Mouse (Mus musculus): Measurements from ENCODE around the gene Prkci. TPM values are rescaled to one million over a fixed set of nuclear protein-coding genes. Genes with fewer than 3 reads are reported as not detected.

The Prkci gene
- polyA plus RNA-seq, 1 experiment from 2014 or later: 35.5 TPM

GRCm38 (mm10) chr3:31022895-31023436 lies 27.4 kb downstream of the Prkci start:
- 10% methylated on average over 7 of the region's 7 CpGs for WGBS
- H3K27me3 ChIP-seq: no peaks in the 10 kb centered on the region
- peak overlapping the region; percentile 85 for H3K27ac ChIP-seq
- peaks cover 25% of the 10 kb centered on the region for H3K4me1 ChIP-seq
- ATAC-seq (ENCODE audit: low FRiP score, low read depth): peak; percentile 93
- H3K4me3 ChIP-seq: no peak overlapping the region; the same call in 1 of the 2 replicates
- H3K36me3 ChIP-seq: peaks cover 27% of the 10 kb centered on the region
- H3K9ac ChIP-seq: 0 out of 2 replicates have a peak overlapping the region, but pooled peaks have one; percentile 43
- no peaks in the 10 kb centered on the region for H3K9me3 ChIP-seq
- H3K4me2 ChIP-seq (replicated peaks): peak overlapping the region; percentile 45

- no peaks in the 10 kb centered on the region for H3K27me3 ChIP-seq
- peaks cover 17% of the 10 kb centered on the region for H3K4me1 ChIP-seq
- no peak overlapping the region; the same call in 1 of the 2 replicates for H3K27ac ChIP-seq
- WGBS: 91% methylated on average over 8 of the region's 8 CpGs
- peaks cover 43% of the 10 kb centered on the region for H3K36me3 ChIP-seq
- H3K9me3 ChIP-seq: no peaks in the 10 kb centered on the region
- no peak overlapping the region for H3K4me3 ChIP-seq
- H3K4me2 ChIP-seq (replicated peaks): no peak overlapping the region
- no peak for ATAC-seq (ENCODE audit: low FRiP score, low read depth)
- no peak overlapping the region for H3K9ac ChIP-seq
Measured at GRCm38 (mm10) chr3:31027718-31028117, 32.2 kb downstream of the Prkci start.

GRCm38 (mm10) chr3:31031621-31032020 lies 36.1 kb downstream of the Prkci start:
- WGBS: 90% methylated on average over 9 of the region's 9 CpGs
- no peak for ATAC-seq (ENCODE audit: low FRiP score, low read depth)
- no peaks in the 10 kb centered on the region for H3K9me3 ChIP-seq
- no peaks in the 10 kb centered on the region for H3K27me3 ChIP-seq
- H3K4me1 ChIP-seq: no peaks in the 10 kb centered on the region
- no peak overlapping the region for H3K4me2 ChIP-seq (replicated peaks)
- no peak overlapping the region for H3K27ac ChIP-seq
- peaks cover 50% of the 10 kb centered on the region for H3K36me3 ChIP-seq
- no peak overlapping the region for H3K4me3 ChIP-seq
- H3K9ac ChIP-seq: no peak overlapping the region

- Histone ChIP-seq H3K4me1 (no peaks in the 10 kb centered on the region), H3K4me2 (replicated peaks) (no peak overlapping the region), H3K27ac (no peak overlapping the region), H3K9ac (no peak overlapping the region), H3K4me3 (no peak overlapping the region), H3K9me3 (no peaks in the 10 kb centered on the region), H3K36me3 (peaks cover 60% of the 10 kb centered on the region), H3K27me3 (no peaks in the 10 kb centered on the region)
- WGBS: 80% methylated on average over 3 of the region's 3 CpGs
- ATAC-seq (ENCODE audit: low FRiP score, low read depth): no peak
Measured at GRCm38 (mm10) chr3:31033644-31034043, 38.1 kb downstream of the Prkci start.

GRCm38 (mm10) chr3:31037851-31038250 lies 42.3 kb downstream of the Prkci start:
- H3K27me3 ChIP-seq: no peaks in the 10 kb centered on the region
- H3K9me3 ChIP-seq: no peaks in the 10 kb centered on the region
- H3K27ac ChIP-seq: no peak overlapping the region
- H3K9ac ChIP-seq: no peak overlapping the region
- H3K4me3 ChIP-seq: no peak overlapping the region
- no peaks in the 10 kb centered on the region for H3K4me1 ChIP-seq
- 87% methylated on average over 13 of the region's 13 CpGs for WGBS
- no peak overlapping the region for H3K4me2 ChIP-seq (replicated peaks)
- ATAC-seq (ENCODE audit: low FRiP score, low read depth): no peak
- peaks cover 58% of the 10 kb centered on the region for H3K36me3 ChIP-seq

- peaks cover 60% of the 10 kb centered on the region for H3K36me3 ChIP-seq
- no peaks in the 10 kb centered on the region for H3K4me1 ChIP-seq
- H3K27ac ChIP-seq: no peak overlapping the region
- no peaks in the 10 kb centered on the region for H3K27me3 ChIP-seq
- H3K4me3 ChIP-seq: no peak overlapping the region
- no peak for ATAC-seq (ENCODE audit: low FRiP score, low read depth)
- no peaks in the 10 kb centered on the region for H3K9me3 ChIP-seq
- no peak overlapping the region for H3K4me2 ChIP-seq (replicated peaks)
- no peak overlapping the region for H3K9ac ChIP-seq
- WGBS: 88% methylated on average over 10 of the region's 10 CpGs
Measured at GRCm38 (mm10) chr3:31038689-31039088, 43.1 kb downstream of the Prkci start.

- Histone ChIP-seq H3K27ac (no peak overlapping the region), H3K36me3 (peaks cover 52% of the 10 kb centered on the region), H3K9ac (no peak overlapping the region), H3K4me3 (no peak overlapping the region), H3K27me3 (no peaks in the 10 kb centered on the region), H3K4me2 (replicated peaks) (no peak overlapping the region), H3K9me3 (no peaks in the 10 kb centered on the region), H3K4me1 (no peaks in the 10 kb centered on the region)
- no peak for ATAC-seq (ENCODE audit: low FRiP score, low read depth)
- WGBS: 89% methylated on average over 2 of the region's 2 CpGs
Measured at GRCm38 (mm10) chr3:31042992-31043391, 47.4 kb downstream of the Prkci start.

- Histone ChIP-seq H3K27me3 (no peaks in the 10 kb centered on the region), H3K4me2 (replicated peaks) (no peak overlapping the region), H3K36me3 (peaks cover 51% of the 10 kb centered on the region), H3K9ac (no peak overlapping the region), H3K27ac (no peak overlapping the region), H3K9me3 (no peaks in the 10 kb centered on the region), H3K4me3 (no peak overlapping the region), H3K4me1 (no peaks in the 10 kb centered on the region)
- 73% methylated on average over 3 of the region's 3 CpGs for WGBS
- no peak for ATAC-seq (ENCODE audit: low FRiP score, low read depth)
Measured at GRCm38 (mm10) chr3:31047263-31047662, 51.7 kb downstream of the Prkci start.

- Histone ChIP-seq H3K36me3 (peaks cover 44% of the 10 kb centered on the region), H3K9me3 (no peaks in the 10 kb centered on the region), H3K4me1 (no peaks in the 10 kb centered on the region), H3K4me2 (replicated peaks) (no peak overlapping the region), H3K27ac (no peak overlapping the region), H3K4me3 (no peak overlapping the region), H3K27me3 (no peaks in the 10 kb centered on the region), H3K9ac (no peak overlapping the region)
- 91% methylated on average over 5 of the region's 5 CpGs for WGBS
- no peak for ATAC-seq (ENCODE audit: low FRiP score, low read depth)
Measured at GRCm38 (mm10) chr3:31049087-31049486, 53.5 kb downstream of the Prkci start.

GRCm38 (mm10) chr3:31050375-31050774 lies 54.8 kb downstream of the Prkci start:
- ATAC-seq (ENCODE audit: low FRiP score, low read depth): no peak
- Histone ChIP-seq H3K27ac (no peak overlapping the region), H3K27me3 (no peaks in the 10 kb centered on the region), H3K4me3 (no peak overlapping the region), H3K4me2 (replicated peaks) (no peak overlapping the region), H3K9ac (no peak overlapping the region), H3K9me3 (no peaks in the 10 kb centered on the region), H3K4me1 (no peaks in the 10 kb centered on the region), H3K36me3 (peaks cover 44% of the 10 kb centered on the region)
- 84% methylated on average over 7 of the region's 7 CpGs for WGBS

- H3K4me2 ChIP-seq (replicated peaks): no peak overlapping the region
- no peak overlapping the region for H3K4me3 ChIP-seq
- no peaks in the 10 kb centered on the region for H3K27me3 ChIP-seq
- WGBS: 77% methylated on average over 9 of the region's 9 CpGs
- no peak for ATAC-seq (ENCODE audit: low FRiP score, low read depth)
- H3K4me1 ChIP-seq: no peaks in the 10 kb centered on the region
- H3K27ac ChIP-seq: no peak overlapping the region
- H3K36me3 ChIP-seq: peaks cover 44% of the 10 kb centered on the region
- H3K9ac ChIP-seq: no peak overlapping the region
- H3K9me3 ChIP-seq: no peaks in the 10 kb centered on the region
Measured at GRCm38 (mm10) chr3:31051730-31052129, 56.2 kb downstream of the Prkci start.

- Histone ChIP-seq H3K27me3 (no peaks in the 10 kb centered on the region), H3K27ac (no peak overlapping the region), H3K9ac (no peak overlapping the region), H3K36me3 (peaks cover 33% of the 10 kb centered on the region), H3K4me1 (no peaks in the 10 kb centered on the region), H3K4me3 (no peak overlapping the region), H3K4me2 (replicated peaks) (no peak overlapping the region), H3K9me3 (no peaks in the 10 kb centered on the region)
- ATAC-seq (ENCODE audit: low FRiP score, low read depth): no peak
- WGBS: 97% methylated on average over 9 of the region's 9 CpGs
Measured at GRCm38 (mm10) chr3:31053191-31053590, 57.6 kb downstream of the Prkci start.

GRCm38 (mm10) chr3:31054888-31055287 lies 59.3 kb downstream of the Prkci start:
- H3K27me3 ChIP-seq: no peaks in the 10 kb centered on the region
- H3K9me3 ChIP-seq: no peaks in the 10 kb centered on the region
- WGBS: 92% methylated on average over 8 of the region's 8 CpGs
- no peak overlapping the region for H3K4me2 ChIP-seq (replicated peaks)
- no peak overlapping the region for H3K27ac ChIP-seq
- no peak for ATAC-seq (ENCODE audit: low FRiP score, low read depth)
- H3K9ac ChIP-seq: no peak overlapping the region
- H3K36me3 ChIP-seq: peaks cover 21% of the 10 kb centered on the region
- H3K4me1 ChIP-seq: no peaks in the 10 kb centered on the region
- H3K4me3 ChIP-seq: no peak overlapping the region
